Mouse (Mus musculus): ENCODE data around the gene Exosc3.
"Not testable (repeated sequence)": the region's sequence is repeated elsewhere in the genome, so short reads cannot be mapped to it uniquely, and the experiment has no call there.

Gene Exosc3

DNA sequence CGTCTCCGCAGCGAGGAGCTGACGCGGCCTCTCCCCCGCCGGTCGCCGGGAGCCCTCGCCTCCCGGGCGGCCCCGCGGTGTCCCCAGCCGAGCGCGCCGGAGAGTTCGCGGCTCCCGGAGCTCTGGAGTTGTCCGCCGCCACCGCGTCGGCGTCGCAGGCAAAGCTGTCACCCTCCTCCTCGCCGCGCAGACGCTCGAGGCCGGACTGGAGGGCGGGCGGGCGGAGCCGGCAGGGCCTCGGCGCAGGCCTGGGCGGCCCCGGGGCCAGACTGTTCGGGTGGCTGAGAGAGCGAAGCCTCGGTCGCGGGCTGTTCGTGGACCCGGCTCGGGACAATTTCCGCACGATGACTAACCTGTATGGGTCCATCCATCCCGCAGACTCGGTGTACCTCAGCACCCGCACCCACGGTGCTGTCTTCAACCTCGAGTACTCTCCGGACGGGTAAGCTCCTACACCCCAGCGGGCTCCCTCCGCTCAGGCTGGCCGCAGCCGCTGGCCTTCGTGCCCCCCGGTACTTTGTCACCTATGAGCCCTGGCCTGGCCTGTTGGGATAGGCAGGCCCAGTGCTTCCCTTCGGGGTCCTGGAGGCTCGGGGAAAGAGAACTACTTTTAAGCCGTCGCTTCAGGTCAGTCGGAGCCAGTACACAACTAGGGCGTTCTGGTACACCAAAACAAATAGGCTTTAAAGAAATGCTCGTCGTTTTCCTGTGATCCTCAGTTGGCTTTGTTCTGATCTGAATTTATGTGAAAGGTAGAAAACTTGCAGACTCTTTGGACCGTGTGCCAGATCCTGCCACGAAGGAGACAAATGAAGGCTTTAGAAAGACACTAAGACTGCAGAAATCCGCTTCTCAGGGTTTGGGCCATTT, at the start of gene Exosc3:
Gene Exosc3 (minus strand): TSS at position 447 of the 870 bp plus-strand sequence.
- peak in 1 of 2 experiments; percentile 11 for DNase-seq (ENCODE audit: low spot score in 2 of 2)

DNA sequence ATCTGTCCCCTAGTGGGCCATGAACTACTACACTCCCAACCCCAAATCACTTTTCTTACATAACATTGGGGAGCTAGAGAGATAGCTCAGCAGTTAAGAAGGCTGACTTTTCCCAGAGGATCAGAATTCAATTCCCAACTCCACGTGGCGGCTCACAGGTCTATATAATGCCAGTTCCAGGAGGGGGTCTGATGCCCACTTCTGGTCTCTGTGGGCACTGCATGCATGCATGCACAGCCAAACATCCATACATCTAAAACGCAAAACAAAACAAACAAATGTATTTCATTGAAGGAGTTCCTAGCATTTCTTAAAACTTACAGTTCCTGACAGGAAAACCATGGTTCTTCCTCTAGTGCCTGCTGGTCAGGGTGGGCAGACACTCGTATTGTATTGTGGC, 49.6 kb upstream of the Exosc3 start:
- no peak for DNase-seq (ENCODE audit: low spot score in 2 of 2)

DNA sequence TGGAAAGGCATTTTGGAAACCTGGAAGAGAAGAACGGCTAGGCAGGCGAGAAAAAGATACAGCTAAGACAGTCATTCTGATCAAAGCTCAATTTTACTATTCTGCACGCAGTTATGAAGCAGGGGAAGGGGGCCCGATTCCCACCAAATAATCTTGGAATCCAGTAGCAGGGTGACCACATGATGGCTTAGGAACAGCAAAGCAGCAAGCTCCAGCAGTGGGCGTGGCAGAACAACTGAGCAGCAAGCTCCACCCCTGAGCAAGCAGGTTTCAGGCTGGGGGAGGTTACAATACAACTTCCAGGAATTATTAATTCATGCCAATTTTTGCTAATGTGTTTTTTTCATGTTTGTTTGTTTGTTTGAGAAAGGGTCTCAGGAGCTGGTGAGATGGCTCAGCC, 44.8 kb upstream of the Exosc3 start:
- not testable (repeated sequence) for DNase-seq (ENCODE audit: low spot score in 2 of 2)

DNA sequence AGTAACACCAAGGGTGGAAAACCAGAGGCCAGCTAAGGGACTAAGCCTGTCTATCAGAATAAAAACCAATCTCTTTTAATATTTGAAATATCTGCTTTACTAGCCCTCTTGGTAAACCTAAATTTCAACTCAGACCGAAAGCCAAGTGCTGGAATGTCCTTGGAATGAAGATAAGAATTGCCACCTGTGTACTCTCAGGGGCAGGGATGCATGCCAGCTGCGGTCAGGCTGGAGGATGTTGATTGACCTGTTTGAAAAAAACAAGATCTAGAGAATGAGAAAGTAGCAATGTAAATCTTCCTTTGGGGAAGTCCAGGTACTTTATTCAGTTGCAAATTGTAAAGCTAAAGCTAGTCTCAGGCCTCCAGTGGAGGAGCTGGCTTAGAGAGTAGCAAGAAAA, 39.6 kb upstream of the Exosc3 start:
- not testable (repeated sequence) for DNase-seq (ENCODE audit: low spot score in 2 of 2)

DNA sequence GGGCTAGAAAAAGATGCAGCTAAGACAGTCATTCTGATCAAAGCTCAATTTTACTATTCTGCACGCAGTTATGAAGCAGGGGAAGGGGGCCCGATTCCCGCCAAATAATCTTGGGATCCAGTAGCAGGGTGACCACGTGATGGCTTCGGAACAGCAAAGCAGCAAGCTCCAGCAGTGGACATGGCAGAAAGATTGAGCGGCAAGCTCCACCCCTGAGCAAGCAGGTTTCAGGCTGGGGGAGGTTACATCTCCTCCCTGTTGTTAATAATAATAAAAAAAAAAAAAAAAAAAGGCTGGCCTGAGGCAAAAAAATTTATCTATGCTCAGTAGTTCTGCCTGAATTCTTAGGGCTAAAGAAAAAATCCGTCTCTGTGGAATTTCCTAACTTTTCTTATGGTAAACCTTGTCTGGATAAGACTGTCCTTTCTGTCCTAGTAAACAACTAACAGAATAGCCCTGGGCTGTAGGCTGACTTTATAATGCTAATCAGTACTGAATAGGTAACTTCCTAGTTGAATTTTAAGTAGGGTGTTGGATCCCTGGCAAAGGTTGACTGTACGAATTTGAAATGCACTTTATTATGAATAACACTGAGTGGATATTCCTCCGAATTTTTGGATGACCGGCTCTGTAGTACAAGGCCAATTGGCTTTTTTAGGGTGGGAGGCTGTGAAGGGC, 38.5 kb upstream of the Exosc3 start:
- not testable (repeated sequence) for DNase-seq (ENCODE audit: low spot score in 2 of 2)

DNA sequence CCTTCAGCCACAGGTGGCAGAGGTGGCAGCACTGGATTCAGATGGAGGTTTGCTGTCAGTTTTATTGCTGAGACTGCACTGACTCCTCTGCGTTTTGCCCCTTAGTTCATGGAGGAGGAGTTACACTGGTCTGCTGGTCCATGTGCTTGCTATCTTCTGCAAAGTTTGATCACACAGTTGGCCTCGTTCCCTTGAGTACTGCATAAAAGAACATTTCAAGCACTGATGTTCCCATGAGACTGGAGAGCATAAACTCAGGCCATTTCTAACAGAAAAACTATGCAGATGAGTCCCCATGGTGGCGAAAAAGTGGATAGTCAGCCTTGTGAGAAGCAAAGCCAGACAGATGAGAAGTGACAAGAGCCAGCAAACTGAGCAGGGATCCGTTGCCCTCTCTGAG, 34.0 kb upstream of the Exosc3 start:
- DNase-seq (ENCODE audit: low spot score in 2 of 2), result no peak

DNA sequence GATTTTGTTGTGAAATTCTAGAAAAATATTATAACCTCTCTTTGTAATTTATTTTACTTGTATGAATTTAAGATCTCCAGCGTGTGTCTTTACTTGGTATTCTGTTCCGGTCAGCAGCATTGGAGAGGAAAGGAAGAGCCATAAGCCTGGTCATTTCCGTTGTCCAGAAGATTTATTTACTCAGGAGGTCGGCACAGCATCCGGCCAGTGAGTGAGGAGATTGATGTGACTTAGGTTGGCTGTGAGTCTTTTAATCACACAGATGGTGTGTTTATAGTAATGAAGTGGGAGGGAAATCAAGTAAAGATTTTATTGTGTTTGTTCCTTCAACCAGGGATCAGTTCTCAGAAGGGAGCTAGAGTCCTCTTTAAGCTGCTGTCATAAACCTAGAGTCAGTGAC, 32.3 kb upstream of the Exosc3 start:
- no peak for DNase-seq (ENCODE audit: low spot score in 2 of 2)

DNA sequence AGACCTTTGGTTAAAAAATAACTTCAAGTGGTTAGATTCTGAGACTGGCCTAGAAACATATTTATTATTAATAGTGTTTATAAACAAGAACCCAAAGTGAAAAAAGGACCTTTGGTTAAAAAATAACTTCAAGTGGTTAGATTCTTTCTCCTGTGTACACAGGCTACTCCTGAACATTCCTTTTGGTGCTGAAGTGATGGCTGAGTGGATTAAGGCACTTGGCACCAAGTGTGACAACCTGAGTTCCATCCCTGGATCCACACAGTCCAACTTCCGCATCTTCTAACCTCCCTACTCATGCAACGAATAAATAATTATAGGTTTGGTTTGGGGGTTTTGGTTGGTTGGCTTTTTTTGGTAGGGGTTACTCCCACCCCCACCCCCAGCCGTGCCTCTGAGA, 28.7 kb upstream of the Exosc3 start:
- DNase-seq (ENCODE audit: low spot score in 2 of 2), result no peak

DNA sequence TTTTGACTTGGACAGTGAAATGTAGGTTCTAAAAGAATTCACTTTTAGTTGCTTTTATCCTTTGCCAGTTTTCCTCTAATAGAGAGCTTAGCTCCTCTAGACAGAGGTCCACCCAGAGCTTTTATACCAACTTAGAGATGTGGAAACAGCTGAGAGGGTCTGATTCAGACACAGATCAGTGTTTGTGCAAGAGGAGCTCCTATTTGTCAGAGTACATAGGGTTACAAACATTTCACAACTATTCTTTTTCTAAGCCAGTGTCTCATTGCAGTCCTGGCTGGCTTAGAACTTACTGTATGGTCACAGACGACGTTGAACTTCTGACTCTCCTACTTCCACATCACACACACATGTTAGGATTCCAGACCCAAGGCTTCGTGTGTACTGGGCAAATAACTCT, 14.1 kb upstream of the Exosc3 start:
- DNase-seq (ENCODE audit: low spot score in 2 of 2), result no peak

DNA sequence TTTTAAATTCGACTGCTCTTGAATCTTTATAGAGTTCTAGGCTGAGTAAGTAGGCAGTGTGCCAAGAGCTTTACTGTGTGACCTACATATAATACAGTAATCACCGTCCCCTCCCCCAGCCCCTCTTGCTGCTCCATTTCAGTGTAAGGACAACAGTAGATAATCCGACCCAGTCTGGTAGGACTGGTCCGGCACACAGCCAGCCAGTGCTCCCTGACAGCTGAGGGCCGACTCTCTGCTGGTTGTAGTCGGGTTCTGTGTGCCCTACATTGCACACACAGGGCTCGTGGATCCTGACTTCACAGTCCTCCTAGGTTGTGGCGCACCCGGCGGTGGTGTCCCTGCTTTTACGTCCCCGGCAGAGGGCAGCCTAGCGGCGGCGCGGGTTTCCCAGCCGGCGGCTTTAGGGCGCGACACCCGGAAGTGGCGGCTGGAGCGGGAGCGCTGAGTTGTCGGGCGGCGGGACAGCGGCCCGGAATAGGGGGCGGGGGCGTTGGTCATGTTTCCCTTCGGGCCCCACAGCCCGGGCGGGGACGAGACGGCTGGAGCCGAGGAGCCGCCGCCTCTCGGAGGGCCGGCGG, 773 bp downstream of the Exosc3 start, which contains the start of gene Dcaf10:
Gene Dcaf10 (plus strand): TSS at position 433 of the 581 bp plus-strand sequence.
- DNase-seq (ENCODE audit: low spot score in 2 of 2), result peak; percentile 62 to 91

DNA sequence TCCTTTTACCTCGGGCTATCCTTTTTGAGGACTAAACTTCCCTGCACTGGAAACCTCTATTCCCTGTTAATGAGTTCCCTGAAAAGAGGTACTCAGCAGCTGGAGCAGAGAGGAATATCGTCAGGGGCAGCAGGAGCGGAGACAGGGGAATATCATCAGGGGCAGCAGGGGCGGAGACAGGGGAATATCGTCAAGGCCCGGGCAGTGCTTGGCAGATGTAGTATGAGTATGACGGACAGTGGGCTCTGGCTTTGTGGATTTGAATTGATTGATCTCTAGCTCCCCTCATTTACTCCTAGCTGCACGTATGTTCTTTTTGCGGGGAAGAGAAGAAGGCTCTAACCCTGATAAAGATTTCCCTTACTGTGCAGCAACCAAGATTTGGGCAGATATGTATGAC, 1.3 kb downstream of the Exosc3 start:
- DNase-seq (ENCODE audit: low spot score in 2 of 2), result no peak

DNA sequence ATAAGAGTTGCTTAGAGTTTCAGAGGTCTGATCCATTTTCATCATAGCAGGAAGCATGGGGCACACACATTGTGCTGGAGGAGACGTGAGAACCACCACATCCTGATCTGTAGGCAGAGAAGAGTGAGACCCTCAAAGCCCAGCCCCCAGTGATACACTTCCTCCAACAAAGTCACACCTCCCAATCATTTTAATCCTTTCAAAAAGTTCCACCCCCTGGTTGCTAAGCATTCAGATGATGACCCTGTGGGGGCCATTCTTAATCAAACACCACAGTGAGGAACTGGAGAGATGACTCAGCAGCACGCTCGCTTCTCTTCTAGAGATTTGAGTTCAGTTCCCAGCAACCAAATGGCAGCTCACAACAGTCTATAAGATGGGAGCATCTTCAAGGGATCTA, 10.1 kb downstream of the Exosc3 start:
- no peak for DNase-seq (ENCODE audit: low spot score in 2 of 2)

DNA sequence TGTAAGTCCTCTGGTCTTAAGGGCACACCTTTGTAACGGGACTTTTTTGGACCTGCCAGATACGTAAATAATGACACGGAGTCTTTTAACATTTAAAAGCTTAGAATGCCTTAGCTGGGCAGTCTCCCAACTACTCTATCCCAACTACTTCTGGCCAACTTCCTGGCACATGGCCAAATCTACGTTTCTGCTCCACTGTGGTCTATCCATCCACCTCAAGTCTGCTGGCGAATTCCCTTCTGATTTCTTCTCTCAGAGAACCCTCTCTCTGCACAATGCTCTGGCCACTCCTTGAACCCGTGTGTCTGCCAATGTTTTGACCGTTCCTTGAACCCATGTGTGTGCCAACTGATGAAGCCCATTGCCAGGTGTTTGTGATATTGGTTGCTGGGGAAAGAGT, 11.4 kb downstream of the Exosc3 start:
- no peak for DNase-seq (ENCODE audit: low spot score in 2 of 2)

DNA sequence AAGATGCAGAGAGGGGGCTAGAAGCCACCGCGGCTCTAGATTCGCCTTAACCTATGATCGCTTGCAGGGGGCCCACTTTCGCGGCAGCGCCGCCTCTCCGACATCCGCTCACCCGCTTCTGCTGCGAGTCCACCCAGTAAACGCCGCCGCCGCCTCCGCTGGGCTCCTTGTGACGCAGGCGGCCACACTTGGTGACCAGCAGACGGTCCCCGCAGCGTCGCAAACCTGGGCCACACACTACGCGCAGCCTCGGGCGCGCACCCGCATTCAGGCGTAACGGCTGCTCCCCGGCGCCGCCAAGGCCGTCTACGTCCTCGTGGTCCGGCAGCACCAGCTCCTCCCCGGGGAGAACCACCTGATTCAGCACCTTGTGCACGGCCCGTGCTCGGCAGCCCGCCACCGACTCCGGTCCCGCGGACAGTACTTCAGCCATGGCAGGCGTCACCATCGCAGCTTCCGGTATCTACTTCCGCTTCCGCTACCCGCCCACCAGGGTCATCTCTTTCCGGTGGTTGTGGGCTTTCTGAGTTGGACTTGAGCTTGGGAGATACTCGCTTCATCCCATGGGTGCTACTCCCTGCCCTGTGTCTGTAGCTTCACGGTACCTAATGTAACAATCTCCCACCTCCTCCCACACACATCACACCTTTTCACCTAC, 22.2 kb downstream of the Exosc3 start:
- peak; percentile 62 to 92 for DNase-seq (ENCODE audit: low spot score in 2 of 2)

DNA sequence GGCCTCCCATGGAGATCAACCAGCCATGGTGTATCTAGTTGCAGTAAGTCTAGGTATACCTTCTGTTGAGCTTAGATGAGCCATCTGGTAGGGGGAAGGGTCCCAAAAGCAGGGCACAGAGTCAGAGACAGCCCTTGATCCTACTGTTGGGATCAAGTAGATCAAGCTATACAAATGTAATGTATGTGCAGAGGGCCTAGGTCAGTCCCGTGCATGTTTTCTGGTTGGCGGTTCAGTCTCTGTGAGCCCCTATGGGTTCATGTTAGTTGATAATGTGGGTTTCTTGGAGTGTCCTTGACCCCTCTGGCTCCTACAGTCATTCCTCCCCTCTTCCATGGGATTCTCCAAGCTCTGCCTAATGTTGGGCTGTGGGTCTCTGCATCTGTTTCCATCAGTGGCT, 31.5 kb downstream of the Exosc3 start:
- DNase-seq (ENCODE audit: low spot score in 2 of 2), result no peak

DNA sequence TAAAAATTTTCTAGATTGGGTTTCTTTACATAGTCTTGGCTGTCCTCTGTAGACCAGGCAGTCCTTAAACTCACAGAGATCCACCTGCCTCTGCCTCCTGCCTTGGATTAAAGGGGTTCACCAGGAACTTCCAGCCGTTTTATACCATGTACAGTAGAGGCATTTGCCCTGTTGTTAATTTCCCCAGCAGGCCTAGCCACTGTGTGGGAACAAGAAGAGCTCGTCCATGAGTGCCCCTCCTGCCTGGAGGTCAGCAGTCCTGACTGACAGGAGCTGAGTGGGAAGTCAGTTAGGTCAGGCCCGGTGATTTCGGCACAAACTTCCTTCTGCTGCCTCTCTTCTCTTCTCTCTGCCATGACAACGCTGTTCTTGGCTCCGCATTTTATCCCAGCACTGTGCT, 33.9 kb downstream of the Exosc3 start:
- DNase-seq (ENCODE audit: low spot score in 2 of 2), result no peak

DNA sequence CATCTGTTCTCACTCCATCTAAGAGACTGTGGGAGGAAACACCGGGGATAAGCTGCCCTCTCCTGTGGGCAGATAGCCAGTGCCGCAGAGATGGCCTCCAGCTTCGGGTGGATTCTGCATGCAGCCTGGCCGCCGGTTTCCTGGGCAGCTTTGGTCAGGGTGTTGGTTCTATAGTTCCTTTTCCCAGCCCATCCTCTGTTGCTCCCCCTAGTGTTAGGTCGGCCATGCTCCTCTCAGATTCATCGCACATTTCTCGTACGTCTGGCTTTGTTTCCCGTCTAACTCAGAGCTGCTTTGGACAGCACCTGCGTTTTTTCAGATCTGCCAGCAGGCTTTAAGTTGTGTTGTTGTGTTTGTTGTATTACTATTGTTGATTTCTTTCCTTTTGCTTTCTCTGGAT, 34.5 kb downstream of the Exosc3 start:
- peak in 1 of 2 experiments; percentile 12 for DNase-seq (ENCODE audit: low spot score in 2 of 2)

DNA sequence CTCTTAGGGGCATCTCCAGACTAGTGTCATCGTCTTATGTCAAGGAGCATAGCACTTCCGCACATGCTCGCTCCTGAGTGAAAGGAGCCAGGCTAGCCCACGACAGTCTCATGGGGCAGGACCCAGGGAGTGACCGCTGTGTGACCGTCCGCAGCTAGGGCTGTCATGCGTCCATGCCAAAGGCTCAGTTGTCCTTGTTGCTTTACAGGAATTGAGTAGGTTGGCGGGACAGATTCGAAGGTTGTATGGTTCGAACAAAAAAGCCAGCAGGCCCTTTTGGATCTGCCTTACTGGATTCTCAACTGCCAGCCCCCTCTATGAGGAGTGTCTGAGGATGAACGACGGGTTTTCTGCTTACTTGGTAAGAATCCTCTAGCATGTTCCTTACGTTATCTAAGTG, 37.0 kb downstream of the Exosc3 start:
- no peak for DNase-seq (ENCODE audit: low spot score in 2 of 2)

DNA sequence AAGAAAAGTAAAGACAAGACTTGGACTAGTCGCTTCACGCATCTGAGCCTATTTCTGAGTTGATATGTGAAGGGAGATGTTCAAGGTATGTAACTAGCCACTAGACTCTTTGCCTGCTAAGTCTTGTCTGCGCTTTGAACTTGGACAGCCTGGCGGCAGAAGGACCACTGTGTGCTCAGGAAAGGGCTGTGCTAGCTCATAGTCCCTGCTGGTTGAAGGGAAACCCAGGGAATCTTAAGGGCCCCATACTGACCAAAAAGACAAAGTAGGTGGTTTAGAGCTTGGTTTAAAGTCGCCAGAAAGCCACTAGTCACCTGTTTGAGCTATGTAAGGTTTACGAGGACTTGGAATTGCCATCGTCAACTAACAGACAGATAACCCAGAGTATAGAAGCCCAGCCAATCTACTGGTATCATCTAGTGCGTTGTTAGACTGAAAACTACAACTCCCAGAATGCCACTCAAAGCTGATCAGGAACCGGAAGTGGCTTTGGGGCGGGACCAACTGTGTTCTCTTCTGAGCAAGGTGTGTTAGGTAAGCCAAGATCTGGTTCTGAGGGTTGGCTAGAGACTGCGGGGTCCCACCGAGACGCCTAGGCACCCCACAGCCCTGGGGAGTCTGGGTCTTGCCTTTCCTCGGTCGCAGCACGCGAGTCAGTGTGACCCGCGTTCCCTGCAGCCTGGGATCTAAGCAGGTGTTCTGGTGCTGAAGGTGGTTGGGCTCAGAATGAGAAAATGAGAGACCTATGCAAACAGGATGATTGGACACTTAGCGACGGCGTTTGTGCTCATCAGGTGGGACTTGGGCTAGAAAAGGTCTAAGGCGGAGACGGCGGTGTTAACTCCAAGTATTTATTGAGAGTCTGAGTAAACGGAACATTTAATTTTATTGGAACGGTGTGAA, 45.6 kb downstream of the Exosc3 start, which contains the start of gene Trmt10b:
Gene Trmt10b (plus strand): TSS at position 466 of the 903 bp plus-strand sequence.
- DNase-seq (ENCODE audit: low spot score in 2 of 2), result peak; percentile 51 to 75

DNA sequence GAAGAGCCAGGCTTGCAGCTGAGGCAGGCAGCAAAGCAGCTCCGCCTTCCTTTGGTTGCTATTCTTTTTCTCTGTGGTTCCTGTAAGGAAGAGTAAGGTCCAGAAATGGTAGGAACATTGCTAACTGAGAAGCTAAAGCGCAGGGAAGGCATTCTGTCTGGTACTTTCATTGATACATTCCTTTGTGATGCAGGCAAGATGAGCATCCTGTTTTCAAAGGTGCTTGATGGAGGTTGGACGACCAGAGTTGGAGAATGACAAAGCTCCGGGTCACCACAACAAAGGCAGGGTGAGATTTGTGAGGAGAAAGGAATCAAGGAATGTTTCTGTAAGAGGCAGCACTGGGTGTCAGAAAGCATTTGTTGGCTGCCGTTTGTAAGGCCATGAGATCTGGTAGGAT, 54.6 kb downstream of the Exosc3 start:
- no peak for DNase-seq (ENCODE audit: low spot score in 2 of 2)

DNA sequence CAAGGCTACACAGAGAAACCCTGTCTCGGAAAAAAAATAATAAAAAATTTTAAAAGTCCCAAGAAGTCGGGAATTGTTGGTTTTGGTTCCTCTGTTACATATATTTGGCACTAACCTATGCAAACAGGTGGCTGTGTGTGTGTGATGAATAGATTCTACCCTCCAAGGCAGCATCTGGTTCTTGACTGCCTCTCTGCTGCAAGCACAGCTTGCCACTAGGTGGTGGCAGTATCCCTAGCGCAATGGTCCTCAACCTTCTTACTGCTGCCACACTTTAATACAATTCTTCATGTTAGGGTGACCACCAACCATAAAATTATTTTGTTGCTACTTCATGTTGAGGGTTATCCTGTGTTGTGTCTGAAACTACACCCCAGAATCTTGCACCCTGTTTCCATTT, 56.2 kb downstream of the Exosc3 start:
- DNase-seq (ENCODE audit: low spot score in 2 of 2), result no peak

Data from left cerebral cortex, adult 9 months (tissue).